In genomic region chr19:29268788-29269321, GRCm38 (mm10) we compare ENCODE assay signal across 22 mouse cellular contexts. TPM values are rescaled to one million over a fixed set of nuclear protein-coding genes. Genes with fewer than 3 reads are reported as not detected.
A peak's percentile ranks its signal among the peaks of the same experiment; 100 is the strongest.
DNase-seq lines count a peak whose midpoint lies in the region; ATAC-seq and TF ChIP-seq lines count a peak whose summit lies in the region.
"Had no signal": no experiment of that assay in that cellular context is flagged by ENCODE, and none has a peak within 500 bp of the region (broad histone marks: within the 10 kb centered on the region; RNA-seq: fewer than 3 reads in every experiment).

No protein-coding gene starts in this region.

- H3K79me2 ChIP-seq in liver, adult 2 months (ENCODE audit: control insufficient read depth, insufficient read depth, low read length) = peaks cover 5% of the 10 kb centered on the region; the same call in 1 of the 2 replicates

- no peak overlapping the region for H3K4me3 ChIP-seq in intestine, postnatal 0 days (ENCODE audit: low read depth, low read length)
- H3K4me3 ChIP-seq in intestine, embryonic 15.5 days (replicated peaks) = no peak overlapping the region
- H3K4me3 ChIP-seq in liver, adult 2 months (ENCODE audit: insufficient read depth, low read depth, low read length) = no peak overlapping the region
- no peak overlapping the region for H3K4me3 ChIP-seq in liver, embryonic 11.5 days (ENCODE audit: low read depth, low read length)
- no peak overlapping the region for H3K4me3 ChIP-seq in stomach, postnatal 0 days (ENCODE audit: low read depth, low read length)
- H3K4me3 ChIP-seq: embryonic facial prominence, embryonic 13.5 days; heart, embryonic 13.5 days had no signal

- TF ChIP-seq POLR2A in liver, adult 2 months (IDR thresholded peaks at IDR 0.05; ENCODE audit: extremely low read depth, insufficient read depth, low read length) = no peak

- CTCF ChIA-PET in Patski (lab: Charles Lee) = interaction anchor here (1.0 to 1.5 kb wide), 3 partner anchors 21 to 205 kb away, joined by 3 to 4 read pairs (median 4); no protein-coding TSS in a partner anchor

- ATAC-seq in intestine, postnatal 0 days = no peak
- no peak for ATAC-seq in intestine, embryonic 15.5 days
- ATAC-seq in liver, embryonic 11.5 days (replicated peaks; ENCODE audit: low FRiP score) = no peak
- no peak for ATAC-seq in Patski
- no peak for ATAC-seq in stomach, postnatal 0 days (ENCODE audit: low FRiP score, low TSS enrichment)
- ATAC-seq: activated CD4-positive, CD25-positive, alpha-beta regulatory T cell, adult 4 months; CD4-positive, CD25-positive, alpha-beta regulatory T cell, adult 4 months; forebrain, embryonic 14.5 days; hindbrain, embryonic 16.5 days; intestine, embryonic 16.5 days had no signal

- H3K36me3 ChIP-seq in intestine, postnatal 0 days (ENCODE audit: control insufficient read depth, insufficient read depth) = peaks cover 4% of the 10 kb centered on the region; the same call in 1 of the 2 replicates
- H3K36me3 ChIP-seq in intestine, embryonic 15.5 days = no peaks in the 10 kb centered on the region
- H3K36me3 ChIP-seq in liver, adult 2 months (ENCODE audit: control insufficient read depth, insufficient read depth, low read length) = no peaks in the 10 kb centered on the region
- no peaks in the 10 kb centered on the region for H3K36me3 ChIP-seq in liver, embryonic 11.5 days (ENCODE audit: control insufficient read depth, insufficient read depth, low read length)
- no peaks in the 10 kb centered on the region for H3K36me3 ChIP-seq in stomach, postnatal 0 days (ENCODE audit: control insufficient read depth, insufficient read depth, low read length)

- no peaks in the 10 kb centered on the region for H3K9me3 ChIP-seq in intestine, postnatal 0 days (ENCODE audit: control insufficient read depth)
- no peaks in the 10 kb centered on the region for H3K9me3 ChIP-seq in intestine, embryonic 15.5 days
- no peaks in the 10 kb centered on the region for H3K9me3 ChIP-seq in liver, embryonic 11.5 days (ENCODE audit: control insufficient read depth, low read length)
- no peaks in the 10 kb centered on the region for H3K9me3 ChIP-seq in stomach, postnatal 0 days (ENCODE audit: control insufficient read depth, low read length)
- H3K9me3 ChIP-seq: embryonic facial prominence, embryonic 13.5 days; G1E; heart, embryonic 13.5 days had no signal

- no peak overlapping the region for H3K4me2 ChIP-seq in intestine, postnatal 0 days (replicated peaks; ENCODE audit: low read depth)
- H3K4me2 ChIP-seq in intestine, embryonic 15.5 days (replicated peaks) = no peak overlapping the region
- no peak overlapping the region for H3K4me2 ChIP-seq in liver, embryonic 11.5 days
- no peak overlapping the region for H3K4me2 ChIP-seq in stomach, postnatal 0 days (replicated peaks; ENCODE audit: low read depth)
- H3K4me2 ChIP-seq: embryonic facial prominence, embryonic 13.5 days; heart, embryonic 13.5 days had no signal

- H3K27me3 ChIP-seq in intestine, postnatal 0 days (replicated peaks; ENCODE audit: control insufficient read depth, insufficient read depth, low read length) = no peaks in the 10 kb centered on the region
- H3K27me3 ChIP-seq in intestine, embryonic 15.5 days (replicated peaks) = no peaks in the 10 kb centered on the region
- H3K27me3 ChIP-seq in liver, adult 2 months (ENCODE audit: control insufficient read depth, insufficient read depth, low read length) = no peaks in the 10 kb centered on the region
- no peaks in the 10 kb centered on the region for H3K27me3 ChIP-seq in liver, embryonic 11.5 days (replicated peaks; ENCODE audit: control insufficient read depth, insufficient read depth, low read length)
- H3K27me3 ChIP-seq in Patski = no peaks in the 10 kb centered on the region
- no peaks in the 10 kb centered on the region for H3K27me3 ChIP-seq in stomach, postnatal 0 days (ENCODE audit: control insufficient read depth, insufficient read depth, low read length)
- H3K27me3 ChIP-seq: embryonic facial prominence, embryonic 13.5 days; heart, embryonic 13.5 days had no signal

- 90% methylated on average over 4 of the region's 4 CpGs for WGBS in intestine, postnatal 0 days
- 92% methylated on average over 4 of the region's 4 CpGs for WGBS in intestine, embryonic 15.5 days
- 52% methylated on average over 4 of the region's 4 CpGs for WGBS in liver, adult 2 months
- WGBS in liver, embryonic 11.5 days = 91% methylated on average over 4 of the region's 4 CpGs
- WGBS in stomach, postnatal 0 days = 88% methylated on average over 4 of the region's 4 CpGs

- DNase-seq in liver, adult 2 months (ENCODE audit: extremely low read depth, low read depth, low spot score) = peak; percentile 56
- DNase-seq in liver, embryonic 11.5 days (ENCODE audit: low spot score) = no peak
- no peak for DNase-seq in Patski (ENCODE audit: low read depth, low spot score)
- no peak for DNase-seq in stomach, postnatal 0 days (ENCODE audit: low spot score)
- DNase-seq in right cerebral cortex, postnatal 36 days (ENCODE audit: low spot score in 2 of 2) = no peak
- DNase-seq: adrenal gland, postnatal 25 days; B cell, adult 2 months; cerebellum, adult 18-20 months; cerebellum, adult 9-11 months; cerebellum, postnatal 36 days; gastrocnemius, postnatal 14 days; heart, postnatal 36 days had no signal

- POLR2A ChIA-PET in Patski (lab: Charles Lee) = no interaction called here

- no peak overlapping the region for H3K27ac ChIP-seq in intestine, postnatal 0 days (ENCODE audit: low read depth, low read length)
- no peak overlapping the region for H3K27ac ChIP-seq in intestine, embryonic 15.5 days
- no peak overlapping the region for H3K27ac ChIP-seq in liver, adult 2 months (replicated peaks; ENCODE audit: insufficient read depth, low read depth, low read length)
- no peak overlapping the region for H3K27ac ChIP-seq in liver, embryonic 11.5 days (ENCODE audit: low read depth, low read length)
- no peak overlapping the region for H3K27ac ChIP-seq in stomach, postnatal 0 days (replicated peaks)
- H3K27ac ChIP-seq: embryonic facial prominence, embryonic 13.5 days; heart, embryonic 13.5 days had no signal

- peak; percentile 32; the same call in 1 of the 2 replicates for TF ChIP-seq CTCF in intestine, postnatal 0 days (IDR thresholded peaks at IDR 0.05; ENCODE audit: low read depth)
- TF ChIP-seq CTCF in liver, adult 2 months (IDR thresholded peaks at IDR 0.05; ENCODE audit: low read depth, low read length) = no peak
- peak; percentile 62 for TF ChIP-seq CTCF in Patski (IDR thresholded peaks at IDR 0.05)
- TF ChIP-seq CTCF in stomach, postnatal 0 days (IDR thresholded peaks at IDR 0.05; ENCODE audit: low read depth) = peak; percentile 25; the same call in 1 of the 2 replicates

- H3K4me1 ChIP-seq in intestine, postnatal 0 days (replicated peaks; ENCODE audit: control insufficient read depth, insufficient read depth, low read length) = no peaks in the 10 kb centered on the region
- H3K4me1 ChIP-seq in intestine, embryonic 15.5 days (replicated peaks) = no peaks in the 10 kb centered on the region
- H3K4me1 ChIP-seq in liver, adult 2 months (ENCODE audit: control insufficient read depth, insufficient read depth, low read length) = peaks cover 6% of the 10 kb centered on the region
- H3K4me1 ChIP-seq in liver, embryonic 11.5 days (replicated peaks; ENCODE audit: control insufficient read depth, insufficient read depth, low read length) = peaks cover 12% of the 10 kb centered on the region
- no peaks in the 10 kb centered on the region; the same call in 1 of the 2 replicates for H3K4me1 ChIP-seq in stomach, postnatal 0 days (replicated peaks; ENCODE audit: control insufficient read depth, insufficient read depth)

- in situ Hi-C loops in Patski (cut with MboI; ENCODE audit: low pct_unique_long_range_greater_than_20kb) = no loop called here

- TF ChIP-seq EP300 in stomach, postnatal 0 days (optimal IDR thresholded peaks at IDR 0.05) = no peak

- H3K9ac ChIP-seq in intestine, postnatal 0 days (ENCODE audit: low read depth, low read length) = no peak overlapping the region
- H3K9ac ChIP-seq in intestine, embryonic 15.5 days = no peak overlapping the region
- no peak overlapping the region for H3K9ac ChIP-seq in liver, adult 2 months (ENCODE audit: low read depth, low read length)
- no peak overlapping the region for H3K9ac ChIP-seq in liver, embryonic 11.5 days (ENCODE audit: low read depth, low read length)
- no peak overlapping the region for H3K9ac ChIP-seq in stomach, postnatal 0 days (ENCODE audit: low read length)
- H3K9ac ChIP-seq: embryonic facial prominence, embryonic 13.5 days; heart, embryonic 13.5 days had no signal

RNA-seq across cellular contexts. Expression of gene Jak2, which starts 17.2 kb away (rescaled TPM):
- 11.2 and 11.7 TPM in 2 replicates for polyA plus RNA-seq in intestine, postnatal 0 days (2015; fragmentation: Nextera tagmentation; extraction: Ambion mirVana)
- polyA plus RNA-seq in intestine, embryonic 15.5 days (2015; fragmentation: Nextera tagmentation; extraction: Ambion mirVana) = 8.0 and 8.8 TPM in 2 replicates
- total RNA-seq in liver, adult 2 months (2014; rRNA removed) = 11.9 and 13.0 TPM in 2 replicates
- polyA plus RNA-seq in liver, adult 2 months (2012; rRNA removed) = 1.6 and 2.1 TPM in 2 replicates
- polyA plus RNA-seq in liver, embryonic 11.5 days (2014; fragmentation: Nextera tagmentation; extraction: Ambion mirVana) = 18.1 and 20.2 TPM in 2 replicates
- 32.4 TPM for polyA plus RNA-seq in Patski (2021)
- polyA plus RNA-seq in stomach, postnatal 0 days (2015; fragmentation: Nextera tagmentation; extraction: Ambion mirVana) = 6.8 and 7.1 TPM in 2 replicates

RNA-seq across cellular contexts. Expression of gene Insl6, which starts 56.3 kb away (rescaled TPM):
- 48.4 and 50.0 TPM in 2 replicates for polyA plus RNA-seq in intestine, postnatal 0 days (2015; fragmentation: Nextera tagmentation; extraction: Ambion mirVana)
- polyA plus RNA-seq in intestine, embryonic 15.5 days (2015; fragmentation: Nextera tagmentation; extraction: Ambion mirVana) = 12.8 and 13.8 TPM in 2 replicates
- 0.20 and 1.2 TPM in 2 replicates for total RNA-seq in liver, adult 2 months (2014; rRNA removed)
- polyA plus RNA-seq in liver, adult 2 months (2012; rRNA removed) = 0.13 and 0.66 TPM in 2 replicates
- polyA plus RNA-seq in liver, embryonic 11.5 days (2014; fragmentation: Nextera tagmentation; extraction: Ambion mirVana) = 3.1 and 3.2 TPM in 2 replicates
- 2.7 TPM for polyA plus RNA-seq in Patski (2021)
- polyA plus RNA-seq in stomach, postnatal 0 days (2015; fragmentation: Nextera tagmentation; extraction: Ambion mirVana) = 3.0 and 3.2 TPM in 2 replicates
- total RNA-seq: heart, postnatal 36 days had no signal
